Mouse (Mus musculus): Measurements from ENCODE around the gene Olfr447. TPM values are rescaled to one million over a fixed set of nuclear protein-coding genes. Genes with fewer than 3 reads are reported as not detected.

Olfr447 gene
- total RNA-seq (2017), result not detected in 3 replicates

DNA sequence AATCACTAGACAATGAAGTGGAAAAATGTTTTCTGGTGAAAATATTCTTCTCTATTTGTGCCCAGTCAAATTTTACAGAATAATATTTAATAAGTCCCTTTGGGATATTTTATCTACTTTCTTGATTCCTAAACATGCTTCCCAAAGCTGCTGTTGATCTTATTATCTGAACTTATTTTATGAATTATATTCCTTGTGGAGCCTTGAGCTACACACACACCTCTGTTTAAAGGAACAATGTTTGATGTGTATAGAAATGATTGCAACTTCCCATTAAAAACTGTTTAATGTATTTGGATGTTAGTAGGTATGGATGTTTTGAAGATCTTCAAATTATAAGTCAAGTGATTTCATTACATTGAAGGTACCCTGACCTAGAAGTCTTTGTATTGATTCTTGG lies at the start of gene Olfr447:
Gene Olfr447, plus strand, starts transcription at position 301 of the 400 bp plus-strand sequence.
- no peak for ATAC-seq (replicated peaks; ENCODE audit: insufficient number of reproducible peaks, low FRiP score, low TSS enrichment, poor library complexity, severe bottlenecking)

DNA sequence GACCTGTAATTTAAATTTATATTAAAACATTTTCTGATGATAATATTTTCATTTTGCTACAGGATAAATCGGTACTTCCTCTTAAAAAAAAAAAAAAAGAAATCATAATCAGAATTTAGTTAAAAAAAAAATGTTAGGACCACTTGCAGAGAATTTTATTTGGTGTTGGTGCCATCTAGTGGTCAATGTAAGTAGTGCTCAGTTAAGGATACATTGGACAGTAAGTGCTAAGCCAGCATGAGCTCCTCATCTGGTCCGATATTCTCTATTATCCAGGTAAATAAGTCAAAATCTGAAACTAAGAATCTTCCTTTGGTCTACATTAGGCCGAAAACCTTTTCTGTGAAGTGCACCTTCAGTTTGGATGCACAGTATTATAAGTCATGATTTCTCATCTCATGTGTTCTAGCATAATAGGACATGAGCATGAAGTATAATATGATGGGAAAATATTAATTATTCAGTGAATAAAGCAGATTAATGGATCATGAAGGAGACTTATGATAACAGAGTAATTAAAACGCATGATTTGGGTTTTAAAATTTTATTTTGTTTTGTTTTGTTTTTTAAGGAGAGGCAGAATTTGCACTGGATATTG lies 48.4 kb upstream of the Olfr447 start:
- ATAC-seq (replicated peaks; ENCODE audit: insufficient number of reproducible peaks, low FRiP score, low TSS enrichment, poor library complexity, severe bottlenecking), result no peak

- ATAC-seq (replicated peaks; ENCODE audit: insufficient number of reproducible peaks, low FRiP score, low TSS enrichment, poor library complexity, severe bottlenecking), result no peak
Measured at GRCm38 (mm10) chr6:42869695-42870094, 39.0 kb upstream of the Olfr447 start.

GRCm38 (mm10) chr6:42876323-42876722 lies 32.4 kb upstream of the Olfr447 start:
- ATAC-seq (replicated peaks; ENCODE audit: insufficient number of reproducible peaks, low FRiP score, low TSS enrichment, poor library complexity, severe bottlenecking), result no peak

- no peak for ATAC-seq (replicated peaks; ENCODE audit: insufficient number of reproducible peaks, low FRiP score, low TSS enrichment, poor library complexity, severe bottlenecking)
Measured at GRCm38 (mm10) chr6:42890141-42890540, 18.5 kb upstream of the Olfr447 start, which contains the start of gene Olfr448. Olfr448 (plus strand) TSS chr6:42890441.

GRCm38 (mm10) chr6:42900345-42900744 lies 8.3 kb upstream of the Olfr447 start:
- no peak for ATAC-seq (replicated peaks; ENCODE audit: insufficient number of reproducible peaks, low FRiP score, low TSS enrichment, poor library complexity, severe bottlenecking)

DNA sequence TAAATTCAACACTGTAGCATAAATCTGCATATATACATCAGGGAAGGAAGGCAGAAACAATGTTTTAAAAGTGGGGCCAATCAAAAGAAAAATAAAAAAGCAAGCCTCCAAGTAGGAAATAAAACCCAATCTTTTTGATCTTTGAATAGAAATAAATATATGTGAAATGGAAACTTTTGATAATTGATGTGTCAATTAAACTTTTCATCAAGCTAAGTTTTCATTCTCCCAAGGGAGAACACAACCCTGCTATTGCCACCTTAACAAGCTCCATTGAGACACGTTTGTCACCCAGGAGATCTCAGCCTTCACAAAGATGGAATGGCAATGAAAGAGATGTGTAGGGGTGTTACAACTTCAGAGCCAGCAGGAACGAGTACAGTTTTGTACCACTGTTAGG lies 12.4 kb downstream of the Olfr447 start, which contains the start of gene Olfr446:
Gene Olfr446, plus strand, starts transcription at position 301 of the 400 bp plus-strand sequence.
- ATAC-seq (replicated peaks; ENCODE audit: insufficient number of reproducible peaks, low FRiP score, low TSS enrichment, poor library complexity, severe bottlenecking), result no peak

GRCm38 (mm10) chr6:42948767-42949166 lies 40.1 kb downstream of the Olfr447 start, which contains the start of gene Olfr444:
Olfr444 (plus strand) TSS chr6:42949067.
- ATAC-seq (replicated peaks; ENCODE audit: insufficient number of reproducible peaks, low FRiP score, low TSS enrichment, poor library complexity, severe bottlenecking), result no peak

Other genes starting within 250 kb of the Olfr447 start
- not detected in 3 replicates for gene Tcaf1, start 198.8 kb upstream of the Olfr447 start, total RNA-seq (2017)
- not detected in 3 replicates for gene Olfr453, start 169.5 kb upstream of the Olfr447 start, total RNA-seq (2017)
- not detected in 3 replicates for gene Olfr38, start 152.5 kb upstream of the Olfr447 start, total RNA-seq (2017)
- gene Olfr452, start 123.8 kb upstream of the Olfr447 start, total RNA-seq (2017), result not detected in 3 replicates
- gene Olfr450, start 96.9 kb upstream of the Olfr447 start, total RNA-seq (2017), result not detected in 3 replicates
- gene Olfr449, start 74.5 kb upstream of the Olfr447 start, total RNA-seq (2017), result not detected in 3 replicates
- not detected in 3 replicates for gene Olfr448, start 18.4 kb upstream of the Olfr447 start, total RNA-seq (2017)
- gene Olfr446, start 12.5 kb downstream of the Olfr447 start, total RNA-seq (2017), result not detected in 3 replicates
- not detected in 3 replicates for gene Olfr444, start 40.2 kb downstream of the Olfr447 start, total RNA-seq (2017)
- not detected in 3 replicates for gene Olfr441, start 197.5 kb downstream of the Olfr447 start, total RNA-seq (2017)
- gene Olfr237-ps1, start 237.7 kb downstream of the Olfr447 start, total RNA-seq (2017), result 0.19 TPM in 1 of 3 replicates, not detected in the others